Mouse (Mus musculus): Measurements from ENCODE around the gene Rnasel. TPM values are rescaled to one million over a fixed set of nuclear protein-coding genes. Genes with fewer than 3 reads are reported as not detected.

Gene Rnasel
- polyA plus RNA-seq, 1 experiment, result 38.9 TPM

Other genes with a start within 250 kb of the Rnasel start
- 2.4 and 9.1 TPM in 2 replicates for gene Npl, start 199.4 kb upstream of the Rnasel start, polyA plus RNA-seq (2012; rRNA removed)
- gene Rgs8, start 96.4 kb upstream of the Rnasel start, polyA plus RNA-seq (2012; rRNA removed), result 0.04 and 0.21 TPM in 2 replicates
- gene Rgs16, start 9.1 kb upstream of the Rnasel start, polyA plus RNA-seq (2012; rRNA removed), result 0.59 and 0.78 TPM in 2 replicates
- gene Rgsl1, start 94.7 kb downstream of the Rnasel start, polyA plus RNA-seq (2012; rRNA removed), result 0.07 TPM in 1 of 2 replicates, not detected in the other
- gene Teddm1b, start 124.9 kb downstream of the Rnasel start, polyA plus RNA-seq (2012; rRNA removed), result 0.05 TPM in 1 of 2 replicates, not detected in the other
- 0.06 and 0.14 TPM in 2 replicates for gene Teddm1a, start 142.3 kb downstream of the Rnasel start, polyA plus RNA-seq (2012; rRNA removed)
- gene Glul, start 150.5 kb downstream of the Rnasel start, polyA plus RNA-seq (2012; rRNA removed), result 43.2 and 49.3 TPM in 2 replicates
- gene Teddm2, start 150.8 kb downstream of the Rnasel start, polyA plus RNA-seq (2012; rRNA removed), result 0.19 and 0.30 TPM in 2 replicates